Mouse (Mus musculus) heart, postnatal 0 days (tissue): ENCODE results near the gene Ubxn6.

Experiments used
- CTCF ChIP-seq: IDR thresholded peaks from 2 replicates; pipeline ENCODE4 v1.5.1; 2016; ENCODE audit warnings: antibody characterized with exemption, control low read depth, low read depth
- EP300 ChIP-seq: IDR thresholded peaks from 2 replicates; pipeline ENCODE4 v1.6.1; 2016; ENCODE audit warnings: antibody characterized with exemption, low read depth

- TF ChIP-seq CTCF, result no peak
- no peak for TF ChIP-seq EP300
These were observed 42.0 kb downstream of the Ubxn6 start for GRCm38 (mm10) chr17:56032831-56033230.
